Mouse (Mus musculus) large intestine, adult 2 months (tissue): ENCODE measurements around the gene Cmip. TPM values are rescaled to one million over a fixed set of nuclear protein-coding genes. Genes with fewer than 3 reads are reported as not detected.

ENCODE experiments used
- DNase-seq: peaks from one replicate; pipeline ENCODE4 v3.0.0-alpha.2; 2012; ENCODE audit warnings: low read depth, low spot score
- WGBS: fragments of 180-500 bp; shearing (Covaris S2); methylation state at CpG from one replicate; pipeline ENCODE4 v1.1.7; 2018; 5-methylcytosine and 5-hydroxymethylcytosine counted together
- polyA plus RNA-seq: library from polyadenylated mRNA; depleted of rRNA; stranded (reverse); fragments of >200 nt; gene quantifications from 2 replicates; pipeline ENCODE4 v1.2.3, GENCODE M21; 2012

Gene Cmip
- polyA plus RNA-seq, 1 experiment: 54.0 TPM

DNA sequence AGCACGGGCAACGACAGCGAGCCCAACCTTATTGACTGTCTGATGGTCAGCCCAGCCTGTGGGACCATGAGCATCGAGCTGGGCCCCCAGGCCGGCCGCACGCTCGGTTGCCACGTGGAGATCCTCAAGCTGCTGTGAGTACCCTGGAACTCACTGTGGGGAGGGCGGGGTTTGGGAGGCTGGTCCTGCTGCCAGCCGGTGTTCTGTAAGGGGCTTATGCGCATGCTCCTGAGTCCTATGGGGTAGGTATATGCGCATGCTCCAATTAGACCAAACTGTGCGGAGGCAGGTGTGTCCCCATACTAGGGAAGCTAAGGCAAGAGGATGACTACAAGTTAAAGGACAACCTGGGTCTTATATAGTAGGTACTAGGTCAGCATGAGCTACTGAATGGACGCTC is 179.9 kb downstream of the Cmip start:
- DNase-seq: no peak

DNA sequence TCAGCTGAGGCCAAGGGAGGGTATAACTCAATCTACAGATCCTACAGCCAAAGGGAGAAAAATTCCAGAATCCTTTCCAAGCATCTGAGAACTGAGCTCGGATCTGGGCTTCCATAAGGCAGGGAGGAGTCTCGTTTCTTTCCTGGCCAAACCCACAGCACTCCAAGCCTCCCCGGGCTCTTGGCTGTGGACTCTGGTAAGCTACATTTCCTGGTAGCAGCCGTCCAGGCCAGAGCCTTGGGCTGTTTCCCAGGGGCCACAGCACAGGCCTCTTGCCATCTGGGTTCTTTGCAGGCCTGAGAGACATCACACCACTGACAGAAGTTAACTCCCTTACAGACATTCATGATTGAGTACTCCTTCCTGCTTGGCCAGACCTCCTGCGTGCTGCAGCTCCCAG is 180.8 kb downstream of the Cmip start:
- 59% methylated on average over 5 of the region's 5 CpGs for WGBS
- no peak for DNase-seq

More for the DNA sequence above, 179.9 kb downstream of the Cmip start:
- WGBS: 97% methylated on average over 15 of the region's 15 CpGs

DNA sequence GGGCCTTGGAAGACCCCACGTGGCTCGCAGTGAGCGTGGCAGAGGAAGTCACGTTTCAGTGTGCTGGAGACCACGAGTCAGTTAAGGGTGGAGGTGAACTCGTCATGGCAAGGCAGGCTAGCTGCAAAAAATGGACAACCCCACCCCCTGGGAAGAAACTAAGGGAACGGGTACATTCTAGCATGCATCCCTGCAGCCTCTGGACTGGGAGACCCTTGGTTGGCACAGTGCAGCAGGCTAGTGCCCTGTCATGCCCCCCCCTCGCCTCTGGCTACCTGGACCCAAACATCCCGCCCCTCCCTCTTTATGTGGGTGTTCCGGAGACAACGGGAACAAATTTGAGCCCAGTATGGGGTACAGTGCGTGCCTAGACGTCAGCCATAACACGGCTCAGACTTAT is 183.5 kb downstream of the Cmip start:
- 83% methylated on average over 14 of the region's 14 CpGs for WGBS
- no peak for DNase-seq

DNA sequence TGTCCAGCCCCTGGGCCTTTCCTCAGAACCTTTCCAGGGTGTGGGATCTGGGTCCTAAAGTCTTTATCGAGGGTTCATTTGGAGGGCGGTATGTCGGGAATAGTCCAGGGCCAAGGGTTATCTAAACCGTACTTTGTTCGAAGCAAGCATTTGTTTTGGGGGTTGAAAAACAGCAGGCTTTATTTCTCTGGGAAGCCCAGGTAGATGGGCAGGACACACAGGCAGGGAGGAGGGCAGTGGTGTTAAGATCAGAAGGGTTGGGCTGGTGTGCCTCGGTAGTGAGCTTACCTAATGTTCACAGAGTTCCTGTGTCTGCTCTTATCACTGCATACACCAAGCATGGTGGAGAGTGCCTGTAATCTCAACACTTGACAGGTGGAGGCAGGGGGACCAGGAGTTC is 183.9 kb downstream of the Cmip start:
- DNase-seq: no peak
- WGBS: 41% methylated on average over 6 of the region's 6 CpGs

DNA sequence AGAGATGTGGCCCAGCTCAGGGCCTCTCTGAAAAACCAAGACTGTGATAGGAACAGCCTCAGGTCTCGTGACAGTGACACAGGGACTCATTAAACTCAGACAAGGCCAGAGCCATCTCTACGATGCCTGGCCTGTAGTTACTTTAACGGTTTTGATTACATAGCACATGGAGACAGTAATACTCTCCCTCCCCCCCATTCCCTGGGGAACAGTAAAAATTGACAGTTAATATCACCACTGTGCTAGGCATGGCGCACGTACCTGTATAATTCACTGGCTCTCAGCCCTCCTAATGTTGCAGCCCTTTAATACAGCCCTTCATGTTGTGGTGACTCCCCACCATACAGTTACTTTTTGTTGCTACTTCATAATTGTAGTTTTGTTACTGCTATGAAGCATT is 188.6 kb downstream of the Cmip start:
- DNase-seq: no peak
- WGBS: 83% methylated on average over 5 of the region's 5 CpGs

DNA sequence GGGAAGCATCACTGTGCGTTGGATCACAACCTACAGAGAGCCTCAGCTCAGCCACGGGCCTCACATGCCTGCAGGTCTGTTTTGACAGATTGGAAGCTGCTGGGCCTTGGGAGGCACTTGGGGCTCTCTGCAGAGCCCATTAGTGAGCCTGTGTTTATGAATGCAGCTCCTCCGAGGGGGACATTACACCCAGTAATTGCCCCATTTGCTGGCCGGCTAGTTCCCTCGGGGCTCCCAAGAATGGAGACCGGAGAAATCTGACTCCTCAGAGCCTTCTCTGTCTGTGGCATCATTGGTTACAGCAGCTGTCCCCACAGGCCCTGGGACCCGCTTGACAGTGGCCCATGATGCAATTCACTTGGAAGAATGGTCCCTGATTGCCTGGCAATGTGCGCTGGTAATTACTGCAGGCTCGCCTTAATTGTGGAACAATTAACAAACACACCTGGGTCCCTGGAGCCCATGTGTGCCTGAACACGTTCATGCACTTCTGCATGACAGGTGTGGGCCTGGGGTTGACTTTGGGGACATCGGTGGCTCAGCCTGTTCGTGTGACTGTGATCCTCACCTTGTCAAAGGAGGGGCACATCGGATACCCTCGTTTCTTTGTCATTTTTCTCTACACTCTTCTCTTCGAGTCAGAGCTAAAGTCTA is 189.6 kb downstream of the Cmip start:
- no peak for DNase-seq
- 61% methylated on average over 15 of the region's 15 CpGs for WGBS

DNA sequence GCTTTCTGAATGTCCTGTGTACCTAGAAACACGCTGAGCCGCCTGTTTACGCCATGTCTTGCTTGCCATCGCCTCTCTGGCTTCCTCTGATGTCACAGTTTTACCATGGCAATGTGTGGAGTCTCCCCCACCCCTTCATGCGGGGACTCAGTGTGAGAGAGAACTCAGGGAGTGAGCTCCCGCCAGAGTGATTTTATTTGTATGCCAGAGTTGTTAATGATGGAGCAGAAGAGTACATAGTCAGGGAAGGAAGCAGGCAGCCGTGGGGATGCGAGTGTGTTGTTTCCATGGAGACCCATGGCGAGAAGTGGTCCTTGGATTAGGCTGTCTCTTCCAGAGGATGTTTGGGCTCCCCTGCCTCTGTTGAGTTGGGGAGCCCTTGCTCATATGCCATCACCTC is 194.2 kb downstream of the Cmip start:
- WGBS: 75% methylated on average over 9 of the region's 9 CpGs
- no peak for DNase-seq

DNA sequence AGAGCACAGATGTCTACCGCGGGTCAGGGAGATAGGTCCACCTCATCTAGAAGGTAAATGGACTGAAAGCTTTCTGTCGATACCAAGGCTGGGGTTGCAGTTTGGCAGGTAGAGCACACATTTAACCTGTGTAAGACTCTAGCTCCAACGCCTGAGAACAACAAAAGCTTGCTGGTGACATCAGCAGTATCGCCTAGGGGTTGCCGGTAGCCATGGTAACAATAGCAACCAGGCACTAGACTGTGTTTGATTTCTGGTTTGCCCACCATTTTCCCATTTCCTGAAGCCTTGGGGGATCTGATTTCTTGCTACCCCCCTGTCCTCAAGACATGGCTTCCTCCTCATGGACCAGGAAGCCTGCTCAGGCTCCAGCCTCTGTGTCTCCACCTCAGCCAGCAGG is 197.1 kb downstream of the Cmip start:
- no peak for DNase-seq
- 92% methylated on average over 6 of the region's 6 CpGs for WGBS

DNA sequence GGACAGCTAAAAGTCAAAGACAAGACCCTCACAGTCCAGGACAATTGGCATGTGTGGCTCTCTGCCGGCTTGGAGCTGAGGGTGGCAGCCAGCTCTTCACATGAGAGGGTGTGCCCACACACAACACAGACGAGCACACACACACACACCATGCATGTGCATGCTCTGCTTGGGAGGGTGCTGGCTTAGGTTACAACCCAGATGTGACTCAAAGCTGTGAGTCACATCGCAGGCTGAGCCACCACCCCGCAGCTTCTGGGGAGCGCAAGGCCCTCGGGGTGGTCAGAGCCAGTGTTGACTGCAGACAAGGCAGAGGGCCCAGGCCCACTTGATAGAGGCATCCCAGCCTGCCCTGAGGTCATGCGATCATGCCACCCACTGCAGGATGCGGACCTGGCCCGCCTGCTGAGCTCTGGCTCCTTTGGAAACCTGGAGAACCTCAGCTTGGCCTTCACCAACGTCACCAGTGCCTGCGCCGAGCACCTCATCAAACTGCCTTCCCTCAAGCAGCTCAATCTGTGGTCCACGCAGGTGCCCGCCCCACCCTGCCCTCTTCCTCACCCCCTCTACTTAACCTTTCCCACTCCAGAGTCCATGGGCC is 197.8 kb downstream of the Cmip start:
- DNase-seq: no peak
- whole genome bisulfite sequencing: 73% methylated on average over 14 of the region's 14 CpGs

DNA sequence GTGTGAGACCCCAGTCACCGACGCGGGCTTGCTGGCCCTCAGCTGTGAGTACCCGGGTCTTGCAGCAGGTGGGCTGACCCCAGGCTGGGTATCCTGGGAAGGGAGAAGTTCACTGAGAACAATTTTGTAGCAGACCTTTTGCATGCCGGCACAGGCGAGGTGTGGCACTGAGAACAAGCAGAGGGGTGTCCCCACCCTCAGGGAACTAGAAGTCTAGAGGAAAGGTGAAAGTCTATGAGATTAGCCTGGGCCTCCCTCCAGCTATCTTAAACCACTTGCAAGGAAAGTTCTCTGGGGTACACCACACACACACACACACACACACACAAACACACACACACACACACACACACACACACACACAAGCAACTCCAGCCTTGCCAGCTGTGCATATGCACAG is 198.8 kb downstream of the Cmip start:
- 52% methylated on average over 6 of the region's 6 CpGs for WGBS
- no peak for DNase-seq

DNA sequence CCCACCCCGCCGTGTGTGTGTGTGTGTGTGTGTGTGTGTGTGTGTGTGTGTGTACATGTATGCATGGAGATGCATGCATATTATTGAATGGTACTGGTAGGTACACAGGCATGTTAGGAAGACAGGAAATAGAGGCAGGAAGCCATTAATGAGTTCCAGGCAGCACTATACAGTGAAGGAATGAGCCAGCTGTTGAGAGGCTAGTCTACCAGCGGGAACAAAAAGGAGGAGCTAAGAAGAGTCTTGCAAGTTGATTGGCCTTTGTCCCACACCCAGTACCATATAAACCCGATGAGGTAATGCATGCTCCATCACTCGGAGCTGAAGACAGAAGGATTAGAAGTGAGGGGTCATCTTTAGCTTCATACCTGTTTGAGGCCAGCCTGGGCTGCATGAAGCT is 201.6 kb downstream of the Cmip start:
- DNase-seq: no peak

DNA sequence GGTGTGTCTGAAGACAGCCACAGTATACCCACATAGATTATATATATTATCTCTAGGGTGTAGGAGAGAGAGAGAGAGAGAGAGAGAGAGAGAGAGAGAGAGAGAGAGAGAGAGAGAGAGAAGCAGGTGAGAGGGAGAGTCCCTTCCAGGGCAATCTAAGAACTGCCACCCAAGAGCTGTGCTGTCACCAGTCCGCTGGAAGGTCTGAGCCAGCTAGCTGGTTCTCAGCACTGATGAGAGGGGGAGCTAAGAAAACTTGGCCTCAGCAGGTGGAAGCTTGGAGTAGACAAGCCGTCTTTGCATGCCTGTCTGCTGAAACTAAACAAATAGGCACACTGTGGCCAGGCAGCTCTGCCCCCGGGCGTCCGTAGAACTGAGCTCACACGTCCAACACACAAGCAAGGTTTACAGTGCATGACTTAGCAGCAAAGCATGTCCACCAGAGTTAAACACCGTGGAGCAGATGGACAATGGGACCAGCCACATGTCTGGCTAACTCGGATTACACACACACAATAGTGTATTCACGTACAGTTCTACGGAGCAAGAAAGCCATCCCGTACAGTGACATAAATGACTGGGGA is 205.9 kb downstream of the Cmip start:
- DNase-seq: no peak
- WGBS: 55% methylated on average over 11 of the region's 11 CpGs

More for the DNA sequence above, 201.6 kb downstream of the Cmip start:
- 36% methylated on average over 5 of the region's 5 CpGs for WGBS

DNA sequence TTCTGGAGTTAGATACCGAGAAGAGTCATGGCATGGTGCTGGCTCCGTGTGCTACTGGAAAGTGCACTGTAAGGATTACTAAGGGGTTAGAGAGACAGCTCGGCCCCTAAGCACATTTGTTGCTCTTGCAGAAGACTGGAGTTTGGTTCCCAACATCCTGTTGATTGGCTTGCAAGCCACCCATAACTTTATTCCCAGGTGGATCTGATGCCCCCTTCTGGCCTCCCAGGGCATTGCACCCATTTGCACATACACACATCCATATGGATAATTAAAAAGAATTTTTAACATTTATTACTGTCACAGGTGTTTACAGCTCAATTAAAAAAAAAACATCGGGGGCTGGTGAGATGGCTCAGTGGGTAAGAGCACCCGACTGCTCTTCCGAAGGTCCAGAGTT is 207.7 kb downstream of the Cmip start:
- no peak for DNase-seq
- 91% methylated on average over 6 of the region's 6 CpGs for WGBS

DNA sequence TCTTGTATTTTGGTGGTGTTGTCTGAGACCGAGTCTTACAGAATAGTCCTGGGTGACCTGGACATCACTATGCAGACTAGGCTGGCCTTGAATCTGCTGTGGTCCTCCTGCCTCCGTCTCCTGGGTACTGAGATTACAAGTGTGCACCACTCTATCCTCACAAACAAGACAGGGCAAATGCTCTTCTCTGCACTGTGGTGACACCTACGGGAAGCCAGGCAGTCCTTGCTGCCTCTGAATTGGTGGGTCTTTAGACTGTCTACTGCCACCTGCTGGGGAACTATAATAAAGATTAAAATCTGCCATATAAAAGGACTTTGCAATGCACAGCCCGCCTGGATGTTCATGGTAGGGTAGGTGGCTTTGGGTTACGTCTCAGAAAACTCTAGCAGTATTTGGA is 208.4 kb downstream of the Cmip start:
- WGBS: 22% methylated on average over 5 of the region's 5 CpGs
- peak; percentile 57 for DNase-seq

DNA sequence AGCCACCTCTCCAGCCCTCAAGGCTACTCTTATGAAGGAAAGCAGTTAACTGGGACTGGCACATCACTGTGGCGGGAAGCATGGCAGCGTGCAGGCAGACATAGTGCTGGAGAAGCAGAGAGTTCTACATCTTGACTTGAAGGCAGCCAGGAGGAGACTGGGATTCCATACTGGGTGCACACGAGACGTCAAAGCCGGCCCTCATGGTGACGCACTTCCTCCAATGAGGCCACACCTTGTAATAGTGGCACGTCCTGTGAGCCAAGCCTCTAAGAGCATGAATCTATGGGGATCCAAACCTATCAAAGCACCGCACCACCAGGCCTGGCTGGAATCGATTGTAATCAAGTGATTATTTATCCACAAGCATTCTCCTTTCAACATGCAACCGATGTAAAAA is 210.6 kb downstream of the Cmip start:
- DNase-seq: no peak
- WGBS: 78% methylated on average over 10 of the region's 10 CpGs

DNA sequence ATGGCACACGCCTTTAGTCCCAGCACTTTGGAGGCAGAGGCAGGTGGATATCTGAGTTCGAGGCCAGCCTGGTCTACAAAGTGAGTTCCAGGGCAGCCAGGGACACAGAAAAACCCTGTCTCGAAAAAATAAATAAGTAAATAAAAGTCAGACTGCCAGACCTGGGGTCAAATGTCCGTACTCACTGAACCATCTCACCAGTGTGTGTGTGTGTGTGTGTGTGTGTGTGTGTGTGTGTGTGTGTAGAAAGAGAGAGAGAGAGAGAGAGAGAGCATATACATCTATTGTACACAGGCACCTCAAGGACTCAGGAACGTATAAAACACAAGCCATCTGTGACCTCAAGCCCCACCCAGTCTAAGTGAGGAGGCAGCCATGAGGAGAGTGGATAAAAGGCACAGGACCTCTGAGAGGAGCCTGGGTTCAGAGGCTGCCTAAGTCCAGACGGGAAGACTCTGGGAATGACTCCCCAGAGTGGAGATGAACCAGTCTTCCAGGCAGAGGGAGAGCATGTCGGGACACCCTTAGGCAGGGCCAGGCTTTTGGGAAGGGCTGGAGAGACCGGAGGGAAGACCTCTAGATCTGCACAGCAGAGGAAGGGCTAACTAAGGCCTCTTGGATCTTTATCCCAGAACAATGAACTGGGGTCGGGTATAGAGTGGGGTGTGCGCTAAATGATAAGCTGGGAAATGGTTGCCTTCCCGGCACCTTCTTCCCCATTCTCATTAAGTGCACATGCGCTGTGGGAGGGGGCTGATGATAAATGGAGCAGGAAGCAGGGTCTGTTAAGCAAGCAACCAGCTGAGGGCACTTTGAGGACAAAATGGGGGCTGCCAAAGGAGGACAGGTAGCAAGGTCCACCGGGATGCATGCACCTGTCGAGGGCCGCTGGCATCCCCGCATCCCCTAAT is 212.8 kb downstream of the Cmip start:
- 43% methylated on average over 16 of the region's 16 CpGs for WGBS
- DNase-seq: no peak

DNA sequence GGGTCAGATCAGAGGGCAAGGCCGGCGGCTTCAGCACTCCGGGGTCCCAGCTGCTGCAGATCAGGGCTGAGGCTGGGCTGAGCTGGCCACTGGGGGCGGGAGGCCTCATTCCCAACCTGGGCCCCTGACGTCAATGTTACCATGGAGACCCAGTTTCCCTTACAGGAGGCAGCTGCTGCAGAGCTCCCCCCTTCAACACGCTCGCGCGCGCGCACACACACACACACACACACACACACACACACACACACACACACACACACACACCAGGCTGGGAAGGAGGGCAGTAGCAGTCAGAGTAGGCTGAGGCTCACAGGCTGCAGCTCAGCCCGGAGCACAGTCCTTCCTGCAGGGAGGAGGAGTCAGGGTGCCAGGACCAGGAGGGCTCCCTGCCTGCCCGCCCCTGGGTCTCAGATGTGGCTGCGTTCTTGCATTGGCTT is 213.5 kb downstream of the Cmip start:
- 9% methylated on average over 14 of the region's 14 CpGs for WGBS
- DNase-seq: no peak

DNA sequence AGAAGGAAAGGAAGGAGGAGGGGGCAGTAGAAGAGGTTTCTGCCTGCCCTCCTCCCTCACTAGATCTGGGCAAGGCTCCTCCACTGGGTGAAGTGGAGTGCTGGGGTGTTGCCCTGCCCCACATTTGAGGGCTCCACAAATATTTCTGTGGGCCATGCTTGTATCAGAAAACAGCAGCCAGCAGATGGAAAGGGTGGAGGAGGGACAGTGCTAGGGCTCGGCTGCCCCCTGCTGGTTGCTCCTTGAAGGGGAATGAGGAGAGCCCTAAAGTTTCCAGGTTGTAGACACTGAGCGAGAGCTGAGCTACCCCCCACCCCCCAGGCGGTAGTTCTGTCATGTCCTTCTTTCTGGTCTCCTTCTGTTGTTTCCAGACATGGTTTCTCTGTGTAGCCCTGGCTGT is 214.3 kb downstream of the Cmip start:
- peak; percentile 25 for DNase-seq
- WGBS: 22% methylated on average over 3 of the region's 3 CpGs

DNA sequence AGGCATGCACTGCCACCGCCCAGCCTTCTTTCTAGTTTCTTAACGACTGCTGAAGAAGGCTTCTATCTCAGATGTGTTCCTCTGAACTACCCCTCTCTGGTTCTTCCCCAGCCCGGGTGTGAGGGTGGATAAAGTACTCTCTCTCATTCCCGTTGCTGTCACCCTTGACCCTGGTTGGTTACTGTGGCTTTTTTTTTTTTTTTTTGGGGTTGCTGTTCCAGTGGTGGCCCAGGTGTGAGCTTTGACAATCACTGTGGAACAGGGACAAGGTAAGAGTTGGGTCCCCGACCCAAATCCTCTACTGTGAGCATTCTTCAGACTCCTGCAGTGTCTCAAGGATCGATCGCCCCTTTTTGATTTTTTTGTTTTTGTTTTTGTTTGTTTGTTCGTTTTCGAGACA is 214.8 kb downstream of the Cmip start:
- DNase-seq: no peak
- 71% methylated on average over 9 of the region's 9 CpGs for WGBS

DNA sequence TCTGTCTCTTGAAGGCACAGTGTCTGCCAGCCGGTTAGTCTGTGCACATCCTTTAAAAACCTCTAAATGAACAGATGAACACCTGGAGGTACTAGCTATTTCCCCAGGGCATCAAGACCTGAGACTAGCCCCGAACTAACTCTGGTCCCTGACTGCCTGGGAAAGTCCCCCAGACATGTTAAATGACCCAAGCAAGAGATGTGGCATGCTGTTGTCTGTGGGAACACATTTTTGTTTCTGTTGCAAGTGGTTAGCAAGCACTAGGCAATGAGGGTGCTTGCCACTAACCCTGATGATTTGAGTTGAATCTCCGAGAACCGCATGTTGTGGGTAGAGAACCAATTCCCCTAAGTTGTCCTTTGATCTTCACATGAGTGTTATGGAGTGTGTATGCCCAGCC is 215.5 kb downstream of the Cmip start:
- WGBS: 82% methylated on average over 4 of the region's 4 CpGs
- no peak for DNase-seq
